Mouse (Mus musculus) adrenal gland, postnatal 25 days (tissue): ENCODE measurements at regions not wholly inside any gene's neighbourhood (a gene's known extent, or its start where the extent isn't known, plus 50 kb on each side); places are given as distances from the start of the nearest gene placed in this dataset.

Experiments used
- DNase-seq: peaks from one replicate; pipeline ENCODE4 v3.0.0; 2021; ENCODE audit warnings: mixed read lengths

- DNase-seq: no peak
These were observed 155.7 kb downstream of the Gm9376 start for GRCm38 (mm10) chr14:118422351-118423001.

GRCm38 (mm10) chr14:118423269-118423668 lies 156.5 kb downstream of the Gm9376 start:
- DNase-seq: no peak

- DNase-seq: no peak
These were observed 159.8 kb downstream of the Gm9376 start for GRCm38 (mm10) chr14:118426562-118426961.

GRCm38 (mm10) chr14:118430286-118430685 lies 163.5 kb downstream of the Gm9376 start:
- DNase-seq: no peak

- DNase-seq: no peak
These were observed 164.0 kb downstream of the Gm9376 start for GRCm38 (mm10) chr14:118430740-118431139.

GRCm38 (mm10) chr14:118431241-118431882 lies 164.6 kb downstream of the Gm9376 start:
- DNase-seq: no peak
